Mouse (Mus musculus): ENCODE measurements around the gene Calm2.

- TF ChIP-seq CTCF (IDR thresholded peaks at IDR 0.05; ENCODE audit: borderline replicate concordance, extremely low read depth, insufficient read depth, insufficient read length) (no peak), POLR2A (IDR thresholded peaks at IDR 0.05; ENCODE audit: borderline replicate concordance, extremely low read depth, insufficient read depth, insufficient read length, poor library complexity, severe bottlenecking) (no peak)
These were observed 2.1 kb upstream of the Calm2 start for GRCm38 (mm10) chr17:87448881-87449280.

Data from brain, embryonic 14.5 days (tissue).